Mouse (Mus musculus) right cerebral cortex, postnatal 25 days (tissue): ENCODE data around the gene Slc13a4.

Experiments used
- DNase-seq: peaks from one replicate; pipeline ENCODE4 v3.0.0; 2022

The Slc13a4 gene

GRCm38 (mm10) chr6:35254136-35254904 is 53.6 kb downstream of the Slc13a4 start:
- DNase-seq, result no peak

GRCm38 (mm10) chr6:35253474-35253873 is 54.5 kb downstream of the Slc13a4 start:
- DNase-seq, result no peak

GRCm38 (mm10) chr6:35252477-35253346 is 55.2 kb downstream of the Slc13a4 start:
- DNase-seq, result peak; percentile 84

GRCm38 (mm10) chr6:35251807-35252476 is 56.0 kb downstream of the Slc13a4 start:
- DNase-seq, result no peak

- DNase-seq, result no peak
Measured at GRCm38 (mm10) chr6:35245086-35245485, 62.8 kb downstream of the Slc13a4 start.

- DNase-seq, result no peak
Measured at GRCm38 (mm10) chr6:35243989-35244388, 63.9 kb downstream of the Slc13a4 start.

GRCm38 (mm10) chr6:35243252-35243651 is 64.7 kb downstream of the Slc13a4 start:
- no peak for DNase-seq

GRCm38 (mm10) chr6:35236108-35236785 is 71.7 kb downstream of the Slc13a4 start:
- no peak for DNase-seq

GRCm38 (mm10) chr6:35229415-35229814 is 78.5 kb downstream of the Slc13a4 start:
- DNase-seq, result no peak

- no peak for DNase-seq
Measured at GRCm38 (mm10) chr6:35225696-35226095, 82.2 kb downstream of the Slc13a4 start.
